Mouse (Mus musculus) heart, adult 2 months (tissue): Measurements from ENCODE around the gene Pnkd.
"Not testable (repeated sequence)": the region's sequence is repeated elsewhere in the genome, so short reads cannot be mapped to it uniquely, and the experiment has no call there.

ENCODE experiments used
- CTCF ChIP-seq: fragments of 200-600 bp; IDR thresholded peaks from 2 replicates; pipeline ENCODE4 v1.8.1; 2022; ENCODE audit warnings: antibody characterized with exemption, mild to moderate bottlenecking, moderate library complexity
- EP300 ChIP-seq: fragments of 200-500 bp; IDR thresholded peaks from 2 replicates; pipeline ENCODE4 v1.6.1; 2011; ENCODE audit warnings: low read depth, low read length, control low read depth; ENCODE audit not compliant: insufficient read depth
- POLR2A ChIP-seq: fragments of 200-500 bp; IDR thresholded peaks from 2 replicates; pipeline ENCODE4 v1.6.1; 2011; ENCODE audit warnings: mild to moderate bottlenecking, low read depth, low read length, control low read depth; ENCODE audit not compliant: insufficient read depth

- TF ChIP-seq CTCF: peak; percentile 49
- not testable (repeated sequence) for TF ChIP-seq EP300, POLR2A
Measured at GRCm38 (mm10) chr1:74326916-74327315, 42.2 kb downstream of the Pnkd start.
